Mouse (Mus musculus): ENCODE measurements at regions not wholly inside any gene's neighbourhood (a gene's known extent, or its start where the extent isn't known, plus 50 kb on each side); places are given as distances from the start of the nearest gene placed in this dataset.
A peak's percentile ranks its signal among the peaks of the same experiment; 100 is the strongest.
"Not testable (repeated sequence)": the region's sequence is repeated elsewhere in the genome, so short reads cannot be mapped to it uniquely, and the experiment has no call there.

DNA sequence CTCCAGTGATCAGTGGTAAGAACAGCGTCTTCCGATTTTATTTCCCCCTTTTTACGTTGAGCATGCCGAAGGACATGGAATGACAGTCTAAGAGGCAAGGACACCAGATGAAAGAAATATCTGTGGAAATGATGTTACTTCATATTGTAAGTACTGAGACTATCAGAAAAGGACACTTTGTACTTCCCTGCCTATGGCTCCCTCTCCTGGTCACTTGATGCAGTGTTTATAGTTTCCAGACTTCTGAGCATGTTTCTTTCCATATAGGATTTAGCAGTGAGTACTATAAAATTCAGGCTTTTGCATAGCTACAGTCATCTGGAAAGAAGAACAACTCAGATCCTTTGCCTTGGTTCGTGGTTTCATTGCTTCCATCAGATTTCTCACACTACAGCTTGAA is 1011.7 kb downstream of the Rpia start:
- H3K36me3 ChIP-seq (ENCODE audit: insufficient read depth, low read length); H3K9ac ChIP-seq (ENCODE audit: low read depth, low read length); H3K4me3 ChIP-seq (replicated peaks; ENCODE audit: low read depth, low read length); H3K4me1 ChIP-seq (replicated peaks; ENCODE audit: insufficient read depth, low read length); H3K4me2 ChIP-seq (ENCODE audit: low read length); ATAC-seq (replicated peaks; ENCODE audit: low FRiP score, low read depth); H3K9me3 ChIP-seq (replicated peaks; ENCODE audit: low read length); H3K27ac ChIP-seq; H3K27me3 ChIP-seq (ENCODE audit: insufficient read depth, low read length): not testable (repeated sequence)
- DNase-seq (ENCODE audit: low spot score) = peak; percentile 1
- TF ChIP-seq CTCF (IDR thresholded peaks at IDR 0.05; ENCODE audit: low read depth) = peak; percentile 57
- 67% methylated on average over 5 of the region's 5 CpGs for WGBS

DNA sequence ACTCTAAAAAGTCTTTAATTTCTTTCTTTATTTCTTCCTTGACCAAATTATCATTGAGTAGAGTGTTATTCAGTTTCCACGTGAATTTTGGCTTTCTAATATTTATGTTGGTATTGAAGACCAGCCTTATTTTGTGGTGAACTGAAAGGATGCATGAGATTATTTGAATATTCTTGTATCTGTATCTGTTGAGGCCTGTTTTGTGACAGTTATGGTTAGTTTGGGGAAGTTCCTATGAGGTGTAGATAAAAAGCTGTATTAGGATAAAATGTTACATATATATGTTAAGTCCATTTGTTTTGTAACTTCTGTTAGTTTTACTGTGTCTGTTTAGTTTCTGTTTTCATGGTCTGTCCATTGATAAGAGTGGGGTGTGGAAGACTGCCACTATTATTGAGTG is 1014.7 kb downstream of the Rpia start:
- H3K4me2 ChIP-seq (ENCODE audit: low read length); DNase-seq (ENCODE audit: low spot score); H3K4me3 ChIP-seq (replicated peaks; ENCODE audit: low read depth, low read length); H3K27ac ChIP-seq; ATAC-seq (replicated peaks; ENCODE audit: low FRiP score, low read depth); H3K9me3 ChIP-seq (replicated peaks; ENCODE audit: low read length); H3K4me1 ChIP-seq (replicated peaks; ENCODE audit: insufficient read depth, low read length); H3K27me3 ChIP-seq (ENCODE audit: insufficient read depth, low read length); H3K9ac ChIP-seq (ENCODE audit: low read depth, low read length); H3K36me3 ChIP-seq (ENCODE audit: insufficient read depth, low read length): not testable (repeated sequence)
- 61% methylated on average over 1 of the region's 1 CpGs for WGBS

GRCm38 (mm10) chr6:69764861-69765260 is 1027.2 kb downstream of the Rpia start:
- DNase-seq (ENCODE audit: low spot score) (no peak), ATAC-seq (replicated peaks; ENCODE audit: low FRiP score, low read depth) (no peak)
- no peak overlapping the region for H3K9ac ChIP-seq (ENCODE audit: low read depth, low read length)
- H3K4me3 ChIP-seq (replicated peaks; ENCODE audit: low read depth, low read length) = no peak overlapping the region
- no peaks in the 10 kb centered on the region for H3K9me3 ChIP-seq (replicated peaks; ENCODE audit: low read length)
- TF ChIP-seq CTCF (IDR thresholded peaks at IDR 0.05; ENCODE audit: low read depth) = no peak
- no peaks in the 10 kb centered on the region for H3K36me3 ChIP-seq (ENCODE audit: insufficient read depth, low read length)
- H3K27me3 ChIP-seq (ENCODE audit: insufficient read depth, low read length) = no peaks in the 10 kb centered on the region
- H3K4me2 ChIP-seq (ENCODE audit: low read length) = no peak overlapping the region
- H3K4me1 ChIP-seq (replicated peaks; ENCODE audit: insufficient read depth, low read length) = no peaks in the 10 kb centered on the region
- no peak overlapping the region for H3K27ac ChIP-seq

DNA sequence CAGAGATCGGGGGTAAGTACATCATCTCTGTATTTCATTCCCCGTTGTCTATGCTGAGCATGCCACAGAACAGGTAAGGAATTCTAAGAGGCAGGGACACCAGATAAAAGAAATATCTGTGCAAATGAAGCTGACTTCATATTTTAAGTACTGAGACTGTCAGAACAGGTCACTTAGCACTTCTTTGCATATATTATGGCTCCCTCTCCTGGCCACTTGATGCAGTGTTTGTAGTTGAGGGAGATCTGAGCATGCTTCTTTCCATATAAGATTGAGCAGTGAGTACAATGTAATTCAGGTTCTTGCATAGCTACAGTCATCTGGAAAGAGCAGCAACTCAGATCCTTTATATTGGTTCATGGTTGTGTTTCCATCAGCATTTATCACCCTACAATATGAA is 1033.4 kb downstream of the Rpia start:
- no peak overlapping the region for H3K9ac ChIP-seq (ENCODE audit: low read depth, low read length)
- TF ChIP-seq CTCF (IDR thresholded peaks at IDR 0.05; ENCODE audit: low read depth) = peak; percentile 66
- no peaks in the 10 kb centered on the region for H3K4me1 ChIP-seq (replicated peaks; ENCODE audit: insufficient read depth, low read length)
- H3K27ac ChIP-seq = no peak overlapping the region
- H3K9me3 ChIP-seq (replicated peaks; ENCODE audit: low read length) = no peaks in the 10 kb centered on the region
- WGBS = 86% methylated on average over 2 of the region's 2 CpGs
- H3K4me3 ChIP-seq (replicated peaks; ENCODE audit: low read depth, low read length) = no peak overlapping the region
- H3K36me3 ChIP-seq (ENCODE audit: insufficient read depth, low read length) = no peaks in the 10 kb centered on the region
- DNase-seq (ENCODE audit: low spot score) (peak; percentile 28), ATAC-seq (replicated peaks; ENCODE audit: low FRiP score, low read depth) (no peak; the same call in 1 of the 2 replicates)
- no peaks in the 10 kb centered on the region for H3K27me3 ChIP-seq (ENCODE audit: insufficient read depth, low read length)
- H3K4me2 ChIP-seq (ENCODE audit: low read length) = no peak overlapping the region

GRCm38 (mm10) chr6:69739002-69739625 is 1052.9 kb downstream of the Rpia start:
- Histone ChIP-seq H3K27ac (no peak overlapping the region), H3K9me3 (replicated peaks; ENCODE audit: low read length) (no peaks in the 10 kb centered on the region), H3K4me3 (replicated peaks; ENCODE audit: low read depth, low read length) (no peak overlapping the region), H3K9ac (ENCODE audit: low read depth, low read length) (no peak overlapping the region), H3K36me3 (ENCODE audit: insufficient read depth, low read length) (no peaks in the 10 kb centered on the region), H3K4me2 (ENCODE audit: low read length) (no peak overlapping the region), H3K4me1 (replicated peaks; ENCODE audit: insufficient read depth, low read length) (no peaks in the 10 kb centered on the region), H3K27me3 (ENCODE audit: insufficient read depth, low read length) (no peaks in the 10 kb centered on the region)
- DNase-seq (ENCODE audit: low spot score) = no peak
- TF ChIP-seq CTCF (IDR thresholded peaks at IDR 0.05; ENCODE audit: low read depth) = no peak
- no peak for ATAC-seq (replicated peaks; ENCODE audit: low FRiP score, low read depth)

DNA sequence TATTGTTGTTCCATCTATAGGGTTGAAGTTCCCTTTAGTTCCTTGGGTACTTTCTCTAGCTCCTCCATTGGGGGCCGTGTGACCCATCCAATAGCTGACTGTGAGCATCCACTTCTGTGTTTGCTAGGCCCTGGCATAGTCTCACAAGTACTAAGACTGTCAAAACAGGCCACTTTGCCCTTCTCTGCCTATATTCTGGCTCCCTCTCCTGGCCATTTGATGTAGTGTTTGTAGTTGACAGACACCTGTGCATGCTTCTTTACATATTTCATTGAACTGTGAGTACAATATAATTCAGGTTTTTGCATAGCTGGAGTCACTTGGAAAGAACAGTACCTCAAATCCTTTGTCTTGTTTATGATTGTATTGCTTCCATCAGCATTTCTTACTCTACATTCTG is 1059.2 kb downstream of the Rpia start:
- H3K27ac ChIP-seq; H3K27me3 ChIP-seq (ENCODE audit: insufficient read depth, low read length); ATAC-seq (replicated peaks; ENCODE audit: low FRiP score, low read depth); H3K4me1 ChIP-seq (replicated peaks; ENCODE audit: insufficient read depth, low read length); H3K4me3 ChIP-seq (replicated peaks; ENCODE audit: low read depth, low read length); H3K9me3 ChIP-seq (replicated peaks; ENCODE audit: low read length); H3K4me2 ChIP-seq (ENCODE audit: low read length); H3K36me3 ChIP-seq (ENCODE audit: insufficient read depth, low read length); H3K9ac ChIP-seq (ENCODE audit: low read depth, low read length): not testable (repeated sequence)
- TF ChIP-seq CTCF (IDR thresholded peaks at IDR 0.05; ENCODE audit: low read depth) = peak; percentile 71
- DNase-seq (ENCODE audit: low spot score) = peak; percentile 2
- WGBS = 53% methylated on average over 1 of the region's 1 CpGs

DNA sequence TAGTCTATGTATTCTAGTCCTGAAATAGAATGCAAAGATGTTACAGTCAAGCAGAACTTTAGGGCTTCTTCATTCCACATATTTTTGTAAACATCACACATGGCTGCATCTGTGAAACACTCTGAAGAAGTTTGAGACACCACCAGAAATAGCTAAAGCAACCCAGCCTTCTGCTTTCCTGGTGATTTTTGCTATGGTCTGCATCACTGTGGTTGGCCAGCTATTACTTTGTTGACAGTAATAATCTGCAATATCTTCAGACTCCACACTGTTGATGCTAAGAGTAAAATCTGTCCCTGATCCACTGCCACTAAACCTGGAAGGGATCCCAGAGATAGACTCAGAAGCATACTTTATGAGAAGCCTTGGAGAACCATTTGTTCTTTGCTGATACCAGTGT is 1065.7 kb downstream of the Rpia start:
- H3K4me1 ChIP-seq (replicated peaks; ENCODE audit: insufficient read depth, low read length) = no peaks in the 10 kb centered on the region
- no peaks in the 10 kb centered on the region for H3K9me3 ChIP-seq (replicated peaks; ENCODE audit: low read length)
- H3K9ac ChIP-seq (ENCODE audit: low read depth, low read length) = no peak overlapping the region
- no peak for TF ChIP-seq CTCF (IDR thresholded peaks at IDR 0.05; ENCODE audit: low read depth)
- DNase-seq (ENCODE audit: low spot score) (no peak), ATAC-seq (replicated peaks; ENCODE audit: low FRiP score, low read depth) (no peak)
- no peaks in the 10 kb centered on the region for H3K36me3 ChIP-seq (ENCODE audit: insufficient read depth, low read length)
- H3K4me3 ChIP-seq (replicated peaks; ENCODE audit: low read depth, low read length) = no peak overlapping the region
- no peaks in the 10 kb centered on the region for H3K27me3 ChIP-seq (ENCODE audit: insufficient read depth, low read length)
- H3K4me2 ChIP-seq (ENCODE audit: low read length) = no peak overlapping the region
- no peak overlapping the region for H3K27ac ChIP-seq

- not testable (repeated sequence) for H3K4me3 ChIP-seq (replicated peaks; ENCODE audit: low read depth, low read length); H3K36me3 ChIP-seq (ENCODE audit: insufficient read depth, low read length); H3K4me1 ChIP-seq (replicated peaks; ENCODE audit: insufficient read depth, low read length); H3K4me2 ChIP-seq (ENCODE audit: low read length); H3K27ac ChIP-seq; ATAC-seq (replicated peaks; ENCODE audit: low FRiP score, low read depth); H3K27me3 ChIP-seq (ENCODE audit: insufficient read depth, low read length); H3K9ac ChIP-seq (ENCODE audit: low read depth, low read length); H3K9me3 ChIP-seq (replicated peaks; ENCODE audit: low read length)
- peak; percentile 4 for DNase-seq (ENCODE audit: low spot score)
- 47% methylated on average over 2 of the region's 2 CpGs for WGBS
Measured at GRCm38 (mm10) chr6:69702813-69703212, 1089.2 kb downstream of the Rpia start.

Data from kidney, postnatal 0 days (tissue).